Mouse (Mus musculus) embryonic facial prominence, embryonic 12.5 days (tissue): ENCODE results near the gene Sec63. TPM values are rescaled to one million over a fixed set of nuclear protein-coding genes. Genes with fewer than 3 reads are reported as not detected.

ENCODE experiments used
- ATAC-seq: fragments of 200-750 bp; cut with Nextera tagmentation; 2 replicates; pipeline ENCODE4 v1.8.0; 2017; ENCODE audit not compliant: insufficient number of reproducible peaks, insufficient read depth, low FRiP score, low TSS enrichment
- H3K27ac ChIP-seq: fragments of 300-500 bp; sonication (generic); 2 replicates; pipeline ENCODE4 v1.5.1; 2016; ENCODE audit warnings: mild to moderate bottlenecking
- H3K27me3 ChIP-seq: fragments of 300-500 bp; sonication (generic); 2 replicates; pipeline ENCODE4 v1.6.1; 2016; ENCODE audit warnings: mild to moderate bottlenecking, moderate library complexity
- H3K36me3 ChIP-seq: fragments of 300-500 bp; sonication (generic); 2 replicates; pipeline ENCODE4 v1.6.1; 2016; ENCODE audit warnings: mild to moderate bottlenecking
- H3K4me1 ChIP-seq: fragments of 300-500 bp; sonication (generic); 2 replicates; pipeline ENCODE4 v1.6.1; 2016
- H3K4me2 ChIP-seq: fragments of 300-500 bp; sonication (generic); replicated peaks from 2 replicates; pipeline ENCODE4 v1.6.1; 2016; ENCODE audit warnings: mild to moderate bottlenecking, moderate library complexity
- H3K4me3 ChIP-seq: fragments of 300-500 bp; sonication (generic); 2 replicates; pipeline ENCODE4 v1.5.1; 2016; ENCODE audit warnings: mild to moderate bottlenecking
- H3K9ac ChIP-seq: fragments of 300-500 bp; sonication (generic); 2 replicates; pipeline ENCODE4 v1.6.1; 2016; ENCODE audit warnings: mild to moderate bottlenecking, moderate library complexity
- H3K9me3 ChIP-seq: fragments of 300-500 bp; sonication (generic); 2 replicates; pipeline ENCODE4 v1.6.1; 2016; ENCODE audit warnings: mild to moderate bottlenecking, moderate library complexity
- WGBS: fragments of 180-500 bp; shearing (Covaris S2); methylation state at CpG from one replicate; pipeline ENCODE4 v1.1.7; 2016; 5-methylcytosine and 5-hydroxymethylcytosine counted together
- polyA plus RNA-seq: library from polyadenylated mRNA; unstranded; fragments of >200 nt; fragmentation: Nextera tagmentation; extraction: Ambion mirVana; gene quantifications from 2 replicates; pipeline ENCODE4 v1.2.1, GENCODE M21; 2016

The Sec63 gene
- polyA plus RNA-seq, 1 experiment from 2014 or later: 30.8 TPM

GRCm38 (mm10) chr10:42868416-42868815 lies 107.1 kb downstream of the Sec63 start:
- no peak overlapping the region for H3K27ac ChIP-seq
- no peak overlapping the region for H3K4me3 ChIP-seq
- WGBS: 86% methylated on average over 9 of the region's 9 CpGs
- H3K4me2 ChIP-seq: no peak overlapping the region
- ATAC-seq: no peak
- H3K27me3 ChIP-seq: 0 out of 2 replicates have a peak, but pooled peaks cover 4% of the 10 kb centered on the region
- H3K4me1 ChIP-seq: peaks cover 14% of the 10 kb centered on the region; the same call in 1 of the 2 replicates
- no peaks in the 10 kb centered on the region for H3K9me3 ChIP-seq
- no peak overlapping the region for H3K9ac ChIP-seq
- H3K36me3 ChIP-seq: no peaks in the 10 kb centered on the region

DNA sequence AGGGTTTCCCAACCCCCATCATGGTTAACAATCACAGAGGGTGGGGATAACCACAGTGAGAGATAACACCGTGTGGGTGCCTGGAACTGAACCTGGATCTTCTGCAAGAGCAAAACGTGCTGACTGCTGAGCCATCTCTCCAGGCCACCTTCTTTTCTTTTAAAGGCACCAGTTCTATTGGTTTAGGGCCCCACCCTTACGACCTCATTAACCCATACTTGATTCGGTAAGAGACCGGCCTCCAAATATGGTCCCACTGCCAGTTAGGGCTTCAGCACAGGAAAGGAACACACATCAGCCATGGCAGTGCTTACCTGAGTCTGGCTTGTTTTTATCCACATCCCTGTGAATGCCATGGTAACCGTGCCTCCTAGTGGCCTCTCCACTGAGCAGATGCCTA lies 108.2 kb downstream of the Sec63 start:
- H3K4me3 ChIP-seq: no peak overlapping the region
- H3K9ac ChIP-seq: no peak overlapping the region
- H3K36me3 ChIP-seq: no peaks in the 10 kb centered on the region
- 77% methylated on average over 6 of the region's 6 CpGs for WGBS
- no peak for ATAC-seq
- no peaks in the 10 kb centered on the region for H3K9me3 ChIP-seq
- H3K27ac ChIP-seq: no peak overlapping the region
- 0 out of 2 replicates have a peak, but pooled peaks cover 6% of the 10 kb centered on the region for H3K4me1 ChIP-seq
- H3K27me3 ChIP-seq: 0 out of 2 replicates have a peak, but pooled peaks cover 4% of the 10 kb centered on the region
- H3K4me2 ChIP-seq: no peak overlapping the region

- H3K9me3 ChIP-seq: no peaks in the 10 kb centered on the region
- no peak overlapping the region for H3K4me2 ChIP-seq
- no peak overlapping the region for H3K9ac ChIP-seq
- no peak overlapping the region for H3K27ac ChIP-seq
- H3K36me3 ChIP-seq: no peaks in the 10 kb centered on the region
- H3K27me3 ChIP-seq: 0 out of 2 replicates have a peak, but pooled peaks cover 4% of the 10 kb centered on the region
- ATAC-seq: no peak
- 79% methylated on average over 15 of the region's 15 CpGs for WGBS
- no peak overlapping the region for H3K4me3 ChIP-seq
- H3K4me1 ChIP-seq: no peaks in the 10 kb centered on the region
Measured at GRCm38 (mm10) chr10:42872269-42873010, 111.1 kb downstream of the Sec63 start.

- Histone ChIP-seq H3K36me3 (no peaks in the 10 kb centered on the region), H3K4me3 (no peak overlapping the region), H3K4me2 (no peak overlapping the region), H3K4me1 (no peaks in the 10 kb centered on the region), H3K27ac (no peak overlapping the region), H3K27me3 (0 out of 2 replicates have a peak, but pooled peaks cover 4% of the 10 kb centered on the region), H3K9ac (no peak overlapping the region), H3K9me3 (no peaks in the 10 kb centered on the region)
- WGBS: 81% methylated on average over 7 of the region's 7 CpGs
- ATAC-seq: no peak
Measured at GRCm38 (mm10) chr10:42873077-42873595, 111.8 kb downstream of the Sec63 start.

DNA sequence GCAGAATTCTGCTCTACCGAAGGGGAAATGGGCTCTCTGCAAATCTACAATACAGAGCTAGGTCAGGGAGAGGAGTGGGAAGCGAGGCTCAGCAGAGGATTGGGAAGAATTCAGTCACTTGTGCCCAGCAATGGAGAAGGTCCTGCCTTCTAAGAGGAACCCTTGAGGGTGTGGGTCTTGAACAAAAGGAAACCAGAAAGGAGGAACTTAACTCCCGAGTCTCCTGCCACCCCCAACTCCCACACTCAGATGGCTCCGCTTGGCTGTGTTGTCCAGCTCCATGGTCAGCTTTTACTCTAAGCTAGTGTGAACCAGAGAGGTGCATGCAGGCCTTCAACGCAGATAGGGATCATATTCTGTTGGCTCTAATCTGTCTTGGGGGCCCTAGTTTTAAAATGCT lies 114.9 kb downstream of the Sec63 start:
- 70% methylated on average over 5 of the region's 5 CpGs for WGBS

GRCm38 (mm10) chr10:42879269-42879681 lies 118.0 kb downstream of the Sec63 start:
- H3K27ac ChIP-seq: no peak overlapping the region
- no peak for ATAC-seq
- 68% methylated on average over 5 of the region's 5 CpGs for WGBS
- no peaks in the 10 kb centered on the region for H3K36me3 ChIP-seq
- no peak overlapping the region for H3K4me3 ChIP-seq
- H3K4me1 ChIP-seq: no peaks in the 10 kb centered on the region
- no peaks in the 10 kb centered on the region for H3K27me3 ChIP-seq
- no peak overlapping the region for H3K9ac ChIP-seq
- H3K9me3 ChIP-seq: no peaks in the 10 kb centered on the region
- H3K4me2 ChIP-seq: no peak overlapping the region

More for the DNA sequence above, 114.9 kb downstream of the Sec63 start:
- H3K4me2 ChIP-seq: no peak overlapping the region
- ATAC-seq: no peak
- H3K4me1 ChIP-seq: no peaks in the 10 kb centered on the region
- H3K27me3 ChIP-seq: no peaks in the 10 kb centered on the region
- no peak overlapping the region for H3K4me3 ChIP-seq
- no peaks in the 10 kb centered on the region for H3K9me3 ChIP-seq
- no peaks in the 10 kb centered on the region for H3K36me3 ChIP-seq
- no peak overlapping the region for H3K9ac ChIP-seq
- H3K27ac ChIP-seq: no peak overlapping the region

GRCm38 (mm10) chr10:42879682-42880081 lies 118.4 kb downstream of the Sec63 start:
- no peaks in the 10 kb centered on the region for H3K4me1 ChIP-seq
- ATAC-seq: no peak
- H3K9me3 ChIP-seq: no peaks in the 10 kb centered on the region
- no peak overlapping the region for H3K4me2 ChIP-seq
- no peaks in the 10 kb centered on the region for H3K36me3 ChIP-seq
- WGBS: 73% methylated on average over 5 of the region's 5 CpGs
- H3K27ac ChIP-seq: no peak overlapping the region
- H3K9ac ChIP-seq: no peak overlapping the region
- no peaks in the 10 kb centered on the region for H3K27me3 ChIP-seq
- H3K4me3 ChIP-seq: no peak overlapping the region

Other genes with a start within 250 kb of the Sec63 start
- 5.8 and 6.6 TPM in 2 replicates for gene Nr2e1, start 177.9 kb upstream of the Sec63 start, polyA plus RNA-seq
- 13.6 and 14.1 TPM in 2 replicates for gene Ostm1, start 177.7 kb upstream of the Sec63 start, polyA plus RNA-seq
- 0.37 and 1.1 TPM in 2 replicates for gene Scml4, start 98.9 kb downstream of the Sec63 start, polyA plus RNA-seq